Mouse (Mus musculus): Measurements from ENCODE around the gene Orai3. TPM values are rescaled to one million over a fixed set of nuclear protein-coding genes. Genes with fewer than 3 reads are reported as not detected.

Gene Orai3
- total RNA-seq, 2 experiments from 2014 or later, result 8.4 to 9.2 TPM

- DNase-seq, result no peak
- intact Hi-C loops (cut with DNase I), result no loop called here
Observed at GRCm38 (mm10) chr7:127785308-127785707, 15.7 kb downstream of the Orai3 start, which contains the start of gene Gm49388. Gene Gm49388 (plus strand): TSS chr7:127785608.

GRCm38 (mm10) chr7:127797076-127797845 lies 27.6 kb downstream of the Orai3 start:
- intact Hi-C loops (cut with DNase I), result no loop called here

DNA sequence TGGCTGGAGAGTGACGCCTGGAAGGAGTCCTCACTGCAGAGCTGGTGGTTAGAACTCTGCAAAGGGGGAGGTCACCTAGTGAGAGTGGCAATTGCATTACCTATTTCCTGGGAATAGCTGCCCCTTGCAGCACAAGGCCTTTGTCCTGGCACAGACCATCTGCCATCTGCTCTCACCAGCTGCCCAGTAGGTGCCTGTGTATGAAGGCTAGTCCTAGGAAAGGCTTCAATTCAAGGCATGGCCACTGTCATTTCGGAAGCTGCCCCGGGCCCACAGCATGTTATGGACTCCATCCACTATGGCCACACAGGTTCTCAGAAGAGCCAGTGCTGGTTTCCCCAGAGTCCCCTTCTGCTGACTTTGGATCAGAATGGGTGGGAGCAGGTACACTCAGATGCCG lies 29.0 kb downstream of the Orai3 start:
- DNase-seq, result no peak
- intact Hi-C loops (cut with DNase I), result no loop called here

More at GRCm38 (mm10) chr7:127797076-127797845, 27.6 kb downstream of the Orai3 start:
- no peak for DNase-seq

- intact Hi-C loops (cut with DNase I), result no loop called here
- DNase-seq, result no peak
Observed at GRCm38 (mm10) chr7:127799211-127799610, 29.6 kb downstream of the Orai3 start.

GRCm38 (mm10) chr7:127799738-127800137 lies 30.1 kb downstream of the Orai3 start:
- no peak for DNase-seq
- intact Hi-C loops (cut with DNase I), result loop anchor here (5.0 kb wide), 2 partner anchors 78 to 138 kb away; partner anchors contain the start of genes Zfp646 and Zfp668

DNA sequence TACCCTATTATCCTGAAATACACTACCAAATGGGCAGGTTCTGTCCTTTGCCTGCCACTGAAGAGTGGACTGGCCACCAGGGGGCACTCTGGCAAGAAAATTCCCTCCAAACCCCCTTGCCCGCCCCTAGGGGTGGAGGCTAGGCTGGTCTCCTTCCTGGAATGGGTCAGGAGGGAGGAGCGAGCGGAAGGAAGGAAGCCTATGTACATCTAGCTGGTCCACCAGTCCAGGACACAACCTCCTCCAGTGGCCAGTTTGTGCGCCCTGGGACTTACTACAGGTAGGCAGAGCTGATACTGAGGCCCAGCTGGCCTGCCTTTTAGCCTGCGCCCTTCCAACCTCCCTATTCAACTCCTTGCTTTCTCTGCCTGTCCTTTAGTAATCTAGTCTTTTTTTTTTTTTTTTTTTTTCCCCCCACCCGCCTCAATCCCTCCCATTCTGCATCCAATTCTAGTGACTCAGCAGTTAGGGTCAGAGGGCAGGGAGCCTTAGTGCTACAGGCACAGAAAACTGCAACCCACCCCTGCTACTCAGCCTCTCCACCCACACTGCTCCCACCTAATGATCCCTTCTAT lies 30.9 kb downstream of the Orai3 start, which contains the start of gene Hsd3b7:
Gene Hsd3b7, plus strand, starts transcription at position 170 of the 575 bp plus-strand sequence.
- intact Hi-C loops (cut with DNase I), result loop anchor here (5.0 kb wide), 2 partner anchors 77 to 137 kb away; partner anchors contain the start of genes Zfp646 and Zfp668
- DNase-seq, result peak; percentile 93 to 94

DNA sequence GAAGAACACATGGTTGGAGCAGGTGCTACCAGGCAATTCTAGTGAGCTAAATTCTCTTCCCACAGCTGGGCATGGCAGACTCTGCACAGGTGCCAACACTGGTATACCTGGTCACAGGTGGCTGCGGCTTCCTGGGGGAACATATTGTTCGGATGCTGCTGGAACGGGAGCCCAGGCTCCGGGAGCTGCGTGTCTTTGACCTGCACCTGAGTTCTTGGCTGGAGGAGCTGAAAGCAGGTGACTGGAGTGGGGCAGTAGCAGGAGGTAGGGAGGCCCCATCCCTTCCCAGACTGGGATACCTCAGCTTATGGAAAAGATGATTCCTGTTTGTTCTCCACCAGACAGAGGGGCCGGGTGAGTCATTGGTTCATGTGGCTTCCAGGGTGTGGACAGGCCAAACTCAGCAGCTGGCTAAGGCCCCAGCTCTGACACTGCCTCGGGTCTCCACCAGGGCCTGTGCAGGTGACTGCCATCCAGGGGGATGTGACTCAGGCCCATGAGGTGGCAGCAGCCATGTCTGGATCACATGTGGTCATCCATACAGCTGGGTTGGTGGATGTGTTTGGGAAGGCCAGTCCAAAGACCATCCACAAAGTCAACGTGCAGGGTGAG lies 31.5 kb downstream of the Orai3 start:
- no peak for DNase-seq

DNA sequence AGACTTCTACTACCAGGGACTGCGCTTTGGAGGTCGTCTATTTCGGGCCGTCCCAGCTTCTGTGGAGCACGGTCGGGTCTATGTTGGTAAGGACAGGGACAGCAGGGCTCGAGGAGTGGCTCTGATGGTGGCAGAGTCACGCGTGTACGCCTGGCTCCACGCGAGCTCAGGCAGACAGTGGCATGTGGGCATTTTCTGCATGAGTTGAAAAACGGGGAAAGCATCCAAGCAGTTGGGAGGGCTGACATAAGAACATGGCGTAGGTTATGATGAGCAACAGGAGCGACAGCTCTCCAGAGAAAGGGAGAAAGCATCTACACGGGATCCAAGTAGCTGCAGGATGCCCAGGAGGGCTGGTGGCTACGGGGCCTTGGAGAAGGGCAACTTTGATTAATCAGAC lies 32.7 kb downstream of the Orai3 start:
- intact Hi-C loops (cut with DNase I), result loop anchor here (2.0 to 5.0 kb wide), 3 partner anchors 32 to 135 kb away; partner anchors contain the start of genes Zfp646 and Zfp668
- DNase-seq, result no peak

More for the DNA sequence above, 31.5 kb downstream of the Orai3 start:
- intact Hi-C loops (cut with DNase I), result loop anchor here (5.0 kb wide), 2 partner anchors 76 to 136 kb away; partner anchors contain the start of genes Zfp646 and Zfp668

- intact Hi-C loops (cut with DNase I), result no loop called here
- no peak for DNase-seq
Observed at GRCm38 (mm10) chr7:127808821-127809220, 39.2 kb downstream of the Orai3 start.

- intact Hi-C loops (cut with DNase I), result no loop called here
- DNase-seq, result no peak
Observed at GRCm38 (mm10) chr7:127809846-127810245, 40.2 kb downstream of the Orai3 start.

DNA sequence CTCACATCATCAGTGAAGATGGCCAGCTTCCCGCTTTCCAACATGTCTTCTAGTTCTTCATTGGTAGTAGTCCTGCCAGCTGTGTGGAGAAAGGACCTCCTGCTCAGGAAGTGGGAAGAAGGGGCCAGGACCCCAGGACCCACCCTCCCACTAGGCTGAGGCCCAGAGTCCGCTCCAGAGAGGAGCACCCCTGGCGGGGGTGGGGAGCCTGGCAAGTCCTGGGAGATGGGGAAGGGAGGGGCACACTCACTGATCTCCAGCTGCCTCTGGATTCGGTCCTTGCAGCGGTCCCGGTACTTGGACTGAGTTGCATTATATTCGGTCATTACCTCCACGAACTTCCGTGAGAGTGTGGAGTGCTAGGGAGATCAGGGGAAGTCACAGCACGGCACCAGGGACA lies 41.0 kb downstream of the Orai3 start:
- intact Hi-C loops (cut with DNase I), result no loop called here

DNA sequence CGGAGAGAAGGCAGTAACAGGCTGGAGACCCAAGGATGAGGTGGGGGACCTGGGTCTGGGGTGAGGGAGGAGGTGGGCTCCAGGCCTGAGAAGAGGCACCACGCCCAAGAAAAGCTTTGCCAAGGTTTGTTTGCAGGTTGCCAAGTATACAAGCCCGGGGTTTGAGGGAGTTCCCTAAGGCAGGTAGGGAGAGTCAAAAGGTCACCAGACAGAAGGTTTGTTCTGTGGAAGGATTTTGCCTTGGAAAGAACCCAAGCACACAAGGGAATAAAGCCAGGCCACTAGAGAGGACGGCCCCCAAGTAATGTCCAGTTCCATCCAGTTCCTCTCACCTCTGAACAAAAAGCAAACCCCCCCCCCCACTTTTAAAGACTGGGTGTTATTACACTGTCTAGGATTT lies 41.6 kb downstream of the Orai3 start:
- intact Hi-C loops (cut with DNase I), result no loop called here
- no peak for DNase-seq

More for the DNA sequence above, 41.0 kb downstream of the Orai3 start:
- DNase-seq, result peak in 1 of 2 experiments; percentile 2

DNA sequence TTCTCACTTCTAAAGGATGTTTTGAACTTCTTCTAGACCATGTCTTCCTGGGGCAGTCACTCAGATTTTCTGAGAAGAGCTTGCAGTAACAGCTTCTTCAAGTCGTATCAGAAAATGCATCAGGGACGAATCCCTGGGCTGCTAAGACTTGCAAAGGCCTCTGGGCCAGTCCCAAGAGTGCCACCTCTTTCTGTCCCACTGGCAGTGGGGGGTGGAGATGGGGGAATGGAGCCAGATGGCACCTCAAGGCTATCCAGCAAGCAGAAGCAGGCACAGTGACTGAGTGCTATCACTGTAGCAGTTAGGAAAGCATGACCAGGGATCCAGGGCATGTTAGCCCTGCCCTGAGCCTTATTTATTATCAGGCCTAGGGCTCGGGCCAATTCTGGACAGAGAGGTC lies 42.7 kb downstream of the Orai3 start:
- DNase-seq, result peak in 1 of 2 experiments; percentile 4
- intact Hi-C loops (cut with DNase I), result no loop called here

DNA sequence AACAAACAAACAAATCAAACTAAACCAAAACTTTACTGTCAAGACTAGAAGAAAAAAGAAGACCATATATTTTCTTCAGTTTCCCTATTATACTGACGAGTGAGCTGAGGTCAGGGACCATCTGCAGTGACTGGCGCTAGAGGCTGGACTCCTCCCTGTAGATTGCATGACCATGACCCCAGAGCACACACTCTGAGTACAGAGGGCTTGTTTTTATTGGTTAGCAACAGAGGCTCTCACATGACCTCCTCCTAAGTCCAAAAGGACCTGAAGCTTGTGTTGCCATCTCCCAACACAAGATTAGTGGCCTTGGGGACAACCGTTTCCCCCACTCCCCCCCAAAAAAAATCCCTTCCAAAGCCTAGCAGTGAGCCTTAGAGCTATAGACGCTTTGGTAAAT lies 44.2 kb downstream of the Orai3 start:
- DNase-seq, result no peak
- intact Hi-C loops (cut with DNase I), result no loop called here

- intact Hi-C loops (cut with DNase I), result no loop called here
- DNase-seq, result peak; percentile 78 to 82
Observed at GRCm38 (mm10) chr7:127814241-127814921, 44.8 kb downstream of the Orai3 start.

GRCm38 (mm10) chr7:127815116-127815665 lies 45.6 kb downstream of the Orai3 start:
- no peak for DNase-seq
- intact Hi-C loops (cut with DNase I), result no loop called here

DNA sequence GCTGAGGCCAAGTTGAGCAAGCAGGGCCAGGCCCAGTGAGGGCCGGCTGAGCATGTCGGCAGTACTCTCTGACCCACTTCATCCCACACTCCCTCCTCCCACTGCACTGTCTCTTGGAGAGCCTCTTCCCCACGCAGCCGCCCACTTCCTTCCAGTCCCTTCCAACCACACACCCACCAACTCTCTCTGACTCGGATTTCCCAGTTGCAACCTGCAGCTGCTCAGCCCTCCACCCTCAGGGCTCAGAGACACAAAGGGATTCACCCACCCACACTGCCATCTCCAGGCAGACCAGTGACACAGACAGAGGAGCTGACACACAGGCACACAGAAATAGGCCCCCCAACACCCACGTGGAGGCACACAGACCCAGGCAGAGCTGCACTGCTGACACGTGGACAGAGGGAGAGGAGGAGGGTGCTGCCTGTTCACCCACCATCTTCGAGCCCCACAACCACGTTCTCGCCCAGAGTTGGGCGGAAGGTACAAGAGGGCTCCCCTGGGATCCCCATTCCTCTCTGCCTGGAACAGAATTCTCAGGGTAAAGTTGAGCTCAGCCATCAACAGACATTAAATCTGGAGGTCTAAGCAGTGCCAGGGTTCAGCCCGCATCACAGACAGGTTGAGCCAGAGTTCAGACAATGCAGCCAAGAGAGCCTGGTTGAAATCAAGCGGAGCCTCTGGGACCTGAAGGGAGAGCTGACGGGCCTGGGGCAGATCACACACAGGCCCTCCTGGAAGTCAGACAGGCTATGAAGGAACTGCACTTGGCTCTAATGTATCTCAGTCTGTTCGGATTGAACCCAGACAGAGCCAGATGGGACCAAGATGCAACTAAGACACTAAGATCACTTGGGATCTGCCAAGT lies 46.6 kb downstream of the Orai3 start:
- intact Hi-C loops (cut with DNase I), result no loop called here
- DNase-seq, result peak; percentile 61 to 66

DNA sequence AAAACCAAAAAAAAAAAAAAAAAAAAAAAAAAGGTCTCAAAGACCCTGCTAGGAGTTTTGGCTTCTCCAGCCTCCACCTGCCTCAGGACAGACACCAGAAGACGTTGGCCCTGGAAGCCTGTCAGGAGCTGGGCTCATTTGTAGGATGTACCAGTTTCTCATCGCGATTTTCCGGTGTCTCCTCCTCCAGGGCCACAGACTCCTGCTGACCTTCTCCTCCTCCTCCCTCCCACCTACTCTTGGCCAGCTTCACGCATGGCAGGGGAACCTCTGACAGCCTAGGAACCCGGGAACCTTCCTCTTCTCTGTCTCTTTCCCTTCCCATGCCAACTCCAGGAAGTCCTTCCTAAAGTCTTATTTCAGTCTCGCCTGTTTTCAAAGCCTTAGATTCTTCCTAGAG lies 47.4 kb downstream of the Orai3 start:
- DNase-seq, result no peak
- intact Hi-C loops (cut with DNase I), result no loop called here

- intact Hi-C loops (cut with DNase I), result no loop called here
Observed at GRCm38 (mm10) chr7:127817776-127818175, 48.2 kb downstream of the Orai3 start.

More at GRCm38 (mm10) chr7:127817776-127818175, 48.2 kb downstream of the Orai3 start:
- no peak for DNase-seq
